ENCODE assay signal across 10 mouse cellular contexts in genomic region chr1:88794926-88795325, GRCm38 (mm10).
A peak's percentile ranks its signal among the peaks of the same experiment; 100 is the strongest.
DNase-seq lines count a peak whose midpoint lies in the region; ATAC-seq and TF ChIP-seq lines count a peak whose summit lies in the region.
"Had no signal": no experiment of that assay in that cellular context is flagged by ENCODE, and none has a peak within 500 bp of the region (broad histone marks: within the 10 kb centered on the region; RNA-seq: fewer than 3 reads in every experiment).

No protein-coding gene starts in this region.

- no peaks in the 10 kb centered on the region for H3K36me3 ChIP-seq in lung, postnatal 0 days (ENCODE audit: insufficient read depth, low read length)

- peak; percentile 50 for DNase-seq in lung, postnatal 0 days (ENCODE audit: low spot score)
- DNase-seq in lung, postnatal 14 days = no peak
- DNase-seq in cerebellum, adult 9-11 months = peak; percentile 68
- peak; percentile 61 to 82 for DNase-seq in layer of hippocampus, adult 2 months (ENCODE audit: low spot score in 2 of 2)
- peak; percentile 46 to 56 for DNase-seq in right cerebral cortex, postnatal 36 days (ENCODE audit: low spot score in 2 of 2)
- DNase-seq in heart, adult 11 months = no peak
- DNase-seq: liver had no signal

- peak; percentile 41 for ATAC-seq in lung, postnatal 0 days
- ATAC-seq in monocyte, adult 5-6 weeks (replicated peaks; ENCODE audit: insufficient number of reproducible peaks, low FRiP score, low TSS enrichment, poor library complexity, severe bottlenecking) = no peak

- no peak overlapping the region for H3K4me3 ChIP-seq in lung, postnatal 0 days (ENCODE audit: low read depth, low read length)
- no peak overlapping the region for H3K4me3 ChIP-seq in layer of hippocampus, adult 2 months
- H3K4me3 ChIP-seq: megakaryocyte, embryonic 14.5 days had no signal

- no peak for TF ChIP-seq EP300 in lung, postnatal 0 days (IDR thresholded peaks at IDR 0.05)

- WGBS in lung, postnatal 0 days = 72% methylated on average over 10 of the region's 10 CpGs

- no peaks in the 10 kb centered on the region for H3K27me3 ChIP-seq in lung, postnatal 0 days (replicated peaks; ENCODE audit: insufficient read depth, low read length)
- H3K27me3 ChIP-seq: megakaryocyte, embryonic 14.5 days had no signal

- no peak overlapping the region for H3K27ac ChIP-seq in lung, postnatal 0 days (ENCODE audit: low read length)
- H3K27ac ChIP-seq in layer of hippocampus, adult 2 months = peak overlapping the region; percentile 49
- H3K27ac ChIP-seq: kidney, postnatal 0 days had no signal

- H3K4me2 ChIP-seq in lung, postnatal 0 days (replicated peaks; ENCODE audit: low read depth, low read length) = no peak overlapping the region

- TF ChIP-seq CTCF in lung, postnatal 0 days (IDR thresholded peaks at IDR 0.05) = no peak
- no peak for TF ChIP-seq CTCF in layer of hippocampus, adult 2 months (conservative IDR thresholded peaks at IDR 0.05)

- no peaks in the 10 kb centered on the region for H3K9me3 ChIP-seq in lung, postnatal 0 days (ENCODE audit: low read length)

- no peak overlapping the region for H3K9ac ChIP-seq in lung, postnatal 0 days (replicated peaks; ENCODE audit: low read depth)

- no peaks in the 10 kb centered on the region for H3K4me1 ChIP-seq in lung, postnatal 0 days (ENCODE audit: insufficient read depth, low read depth, low read length)
- H3K4me1 ChIP-seq: megakaryocyte, embryonic 14.5 days had no signal

Comparison
In these comparisons a context has a peak if more than half of its experiments do, and no peak if none do; other contexts are left out.
1. DNase-seq: peak in lung, postnatal 0 days (single experiment), cerebellum, adult 9-11 months (single experiment), layer of hippocampus, adult 2 months (2 of 2) and right cerebral cortex, postnatal 36 days (2 of 2); none in lung, postnatal 14 days (single experiment) and heart, adult 11 months (single experiment).